Mouse (Mus musculus): ENCODE results near the gene Csad. TPM values are rescaled to one million over a fixed set of nuclear protein-coding genes. Genes with fewer than 3 reads are reported as not detected.
"Not testable (repeated sequence)": the region's sequence is repeated elsewhere in the genome, so short reads cannot be mapped to it uniquely, and the experiment has no call there.

Csad gene
- polyA plus RNA-seq, 1 experiment, result 21.1 TPM

- 41% methylated on average over 3 of the region's 3 CpGs for WGBS
- H3K4me1 ChIP-seq (ENCODE audit: control insufficient read depth, insufficient read depth, insufficient read length, low read length), result peaks cover 10% of the 10 kb centered on the region; the same call in 1 of the 2 replicates
- no peak for TF ChIP-seq CTCF (IDR thresholded peaks at IDR 0.05; ENCODE audit: extremely low read depth, insufficient read length, insufficient replicate concordance, low read depth, low read length)
- TF ChIP-seq POLR2A (IDR thresholded peaks at IDR 0.05; ENCODE audit: low read depth, low read length), result no peak
- no peaks in the 10 kb centered on the region for H3K27me3 ChIP-seq (ENCODE audit: control insufficient read depth, insufficient read depth, low read length)
- H3K36me3 ChIP-seq (ENCODE audit: control insufficient read depth, insufficient read depth, low read length), result peaks cover 28% of the 10 kb centered on the region
- H3K4me3 ChIP-seq (ENCODE audit: low read depth, low read length), result no peak overlapping the region
- H3K27ac ChIP-seq (ENCODE audit: insufficient read depth, low read depth, low read length), result no peak overlapping the region
These were observed 40.4 kb downstream of the Csad start for GRCm38 (mm10) chr15:102163900-102164693.

DNA sequence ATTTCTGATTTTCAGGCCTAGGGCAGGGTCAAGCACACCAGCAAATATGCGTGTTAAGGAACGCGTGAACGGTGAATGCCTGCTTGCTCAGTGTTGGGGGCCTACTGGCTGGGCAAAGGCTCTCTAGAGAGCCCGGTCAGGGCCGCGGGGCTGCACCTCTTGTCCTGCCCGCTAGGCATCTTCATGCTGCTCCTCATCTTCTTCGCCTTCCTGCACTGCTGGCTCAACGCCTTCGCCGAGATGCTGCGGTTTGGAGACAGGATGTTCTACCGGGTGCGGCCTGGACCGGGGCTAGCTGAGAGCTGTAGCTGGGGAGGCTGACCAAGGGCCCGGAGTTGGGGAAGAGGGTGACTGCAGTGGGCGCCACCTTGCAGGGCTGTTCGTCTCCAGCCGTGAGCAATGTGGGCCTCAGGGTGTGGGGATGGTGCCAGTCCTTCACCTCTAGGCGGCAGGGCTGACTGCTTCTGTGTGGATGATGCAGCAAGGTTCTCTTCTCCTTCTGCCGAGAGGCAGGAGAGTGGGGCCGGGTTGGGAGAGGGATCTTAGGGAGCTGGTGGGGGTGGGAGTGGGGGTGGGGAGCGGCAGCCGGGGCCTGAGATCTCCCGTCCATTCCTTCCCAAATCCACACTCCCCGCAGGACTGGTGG, 44.0 kb downstream of the Csad start:
- peaks cover 3% of the 10 kb centered on the region; the same call in 1 of the 2 replicates for H3K4me1 ChIP-seq (ENCODE audit: control insufficient read depth, insufficient read depth, insufficient read length, low read length)
- H3K27ac ChIP-seq (ENCODE audit: insufficient read depth, low read depth, low read length), result no peak overlapping the region
- 84% methylated on average over 27 of the region's 27 CpGs for WGBS
- H3K36me3 ChIP-seq (ENCODE audit: control insufficient read depth, insufficient read depth, low read length), result peaks cover 59% of the 10 kb centered on the region
- TF ChIP-seq CTCF (IDR thresholded peaks at IDR 0.05; ENCODE audit: extremely low read depth, insufficient read length, insufficient replicate concordance, low read depth, low read length) (no peak), POLR2A (IDR thresholded peaks at IDR 0.05; ENCODE audit: low read depth, low read length) (no peak)
- H3K27me3 ChIP-seq (ENCODE audit: control insufficient read depth, insufficient read depth, low read length), result no peaks in the 10 kb centered on the region
- H3K4me3 ChIP-seq (ENCODE audit: low read depth, low read length), result no peak overlapping the region

DNA sequence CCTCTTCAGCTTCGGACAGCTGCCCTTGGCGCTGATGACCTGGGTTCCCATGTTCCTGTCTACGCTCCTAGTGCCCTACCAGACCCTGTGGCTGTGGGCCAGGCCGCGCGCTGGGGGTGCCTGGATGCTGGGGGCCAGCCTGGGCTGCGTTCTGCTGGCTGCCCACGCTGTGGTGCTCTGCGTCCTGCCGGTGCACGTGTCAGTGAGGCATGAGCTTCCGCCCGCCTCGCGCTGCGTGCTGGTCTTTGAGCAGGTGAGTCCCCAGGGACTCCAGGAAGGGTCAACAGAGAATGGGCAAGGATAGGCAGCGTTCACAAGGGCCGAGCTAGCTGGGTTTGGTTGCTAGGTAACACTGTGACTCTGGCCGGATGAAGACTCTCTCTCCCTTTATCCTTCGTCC, 47.7 kb downstream of the Csad start:
- TF ChIP-seq CTCF (IDR thresholded peaks at IDR 0.05; ENCODE audit: extremely low read depth, insufficient read length, insufficient replicate concordance, low read depth, low read length), result no peak
- H3K27ac ChIP-seq (ENCODE audit: insufficient read depth, low read depth, low read length), result no peak overlapping the region
- H3K4me3 ChIP-seq (ENCODE audit: low read depth, low read length), result no peak overlapping the region
- H3K36me3 ChIP-seq (ENCODE audit: control insufficient read depth, insufficient read depth, low read length), result peaks cover 60% of the 10 kb centered on the region
- no peaks in the 10 kb centered on the region for H3K27me3 ChIP-seq (ENCODE audit: control insufficient read depth, insufficient read depth, low read length)
- WGBS, result 73% methylated on average over 20 of the region's 20 CpGs
- H3K4me1 ChIP-seq (ENCODE audit: control insufficient read depth, insufficient read depth, insufficient read length, low read length), result peaks cover 9% of the 10 kb centered on the region

DNA sequence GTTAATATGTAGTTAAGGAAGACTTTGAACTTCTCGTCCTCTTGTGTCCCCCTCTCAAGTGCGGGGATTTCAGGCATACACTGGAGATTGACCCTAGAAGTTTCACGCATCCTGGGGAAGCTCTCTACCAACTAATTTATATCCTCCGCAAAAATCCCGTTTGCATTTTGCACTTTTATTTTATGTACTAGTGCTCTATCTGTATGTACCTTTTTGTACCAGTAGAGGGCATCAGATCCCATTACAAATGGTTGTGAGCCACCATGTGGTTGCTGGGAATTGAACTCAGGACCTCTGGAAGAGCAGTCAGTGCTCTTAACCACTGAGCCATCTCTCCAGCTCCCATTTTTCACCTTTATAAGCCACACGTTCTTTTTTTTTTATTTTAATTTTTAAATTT, 49.5 kb downstream of the Csad start:
- WGBS, result 95% methylated on average over 6 of the region's 6 CpGs
- H3K36me3 ChIP-seq (ENCODE audit: control insufficient read depth, insufficient read depth, low read length), result peaks cover 45% of the 10 kb centered on the region

GRCm38 (mm10) chr15:102152646-102153045, 51.9 kb downstream of the Csad start:
- Histone ChIP-seq H3K4me3 (ENCODE audit: low read depth, low read length) (no peak overlapping the region), H3K27ac (ENCODE audit: insufficient read depth, low read depth, low read length) (no peak overlapping the region), H3K36me3 (ENCODE audit: control insufficient read depth, insufficient read depth, low read length) (peaks cover 27% of the 10 kb centered on the region), H3K27me3 (ENCODE audit: control insufficient read depth, insufficient read depth, low read length) (no peaks in the 10 kb centered on the region), H3K4me1 (ENCODE audit: control insufficient read depth, insufficient read depth, insufficient read length, low read length) (peaks cover 17% of the 10 kb centered on the region)
- no peak for TF ChIP-seq CTCF (IDR thresholded peaks at IDR 0.05; ENCODE audit: extremely low read depth, insufficient read length, insufficient replicate concordance, low read depth, low read length)
- TF ChIP-seq POLR2A (IDR thresholded peaks at IDR 0.05; ENCODE audit: low read depth, low read length), result no peak
- WGBS, result 44% methylated on average over 4 of the region's 4 CpGs

More for the DNA sequence above, 49.5 kb downstream of the Csad start:
- H3K27me3 ChIP-seq (ENCODE audit: control insufficient read depth, insufficient read depth, low read length); H3K4me1 ChIP-seq (ENCODE audit: control insufficient read depth, insufficient read depth, insufficient read length, low read length); H3K4me3 ChIP-seq (ENCODE audit: low read depth, low read length); H3K27ac ChIP-seq (ENCODE audit: insufficient read depth, low read depth, low read length): not testable (repeated sequence)

DNA sequence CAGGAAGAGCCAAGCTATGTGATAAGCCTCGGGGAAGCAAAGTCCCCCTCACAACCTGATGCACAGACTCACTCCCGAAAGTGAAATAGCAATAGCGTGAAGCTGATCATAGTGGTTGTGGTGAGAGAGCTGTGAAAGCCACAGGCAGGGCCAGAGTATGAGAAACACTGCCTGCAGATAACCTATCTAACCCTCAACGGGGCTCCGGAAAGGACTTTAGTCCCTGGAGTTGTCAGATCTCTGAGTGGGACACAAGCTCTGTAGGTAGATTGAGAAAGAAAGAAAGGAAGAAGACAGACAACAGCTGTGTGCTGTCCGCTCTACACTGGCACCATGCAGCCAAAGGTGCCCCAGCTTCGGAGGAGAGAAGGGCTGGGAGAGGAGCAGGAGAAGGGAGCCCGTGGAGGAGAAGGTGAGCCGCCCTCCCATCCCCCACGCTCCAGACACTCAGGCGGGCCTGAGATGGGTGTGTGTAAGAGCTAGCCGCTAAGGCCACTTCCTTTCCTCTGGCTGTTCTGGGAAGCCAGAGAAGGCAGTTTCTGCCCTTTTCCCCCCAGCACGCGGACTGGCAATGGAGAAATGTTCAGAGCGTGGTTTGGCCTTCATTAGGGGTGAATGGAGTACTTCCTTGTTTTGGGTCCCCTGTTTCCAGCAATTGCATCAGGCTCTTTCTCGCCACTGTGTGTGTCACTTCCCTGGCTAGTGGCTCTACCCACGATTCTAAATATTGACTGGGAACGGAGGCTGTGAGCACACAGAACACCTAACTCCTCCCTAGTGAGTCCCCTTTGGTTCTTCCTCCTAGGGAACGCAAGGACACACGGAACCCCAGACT, 54.0 kb downstream of the Csad start, which contains the start of gene Soat2:
Gene Soat2, plus strand, starts transcription at position 226 of the 835 bp plus-strand sequence.
- Histone ChIP-seq H3K4me1 (ENCODE audit: control insufficient read depth, insufficient read depth, insufficient read length, low read length) (peaks cover 14% of the 10 kb centered on the region), H3K27ac (ENCODE audit: insufficient read depth, low read depth, low read length) (peak within 1 kb of the TSS; percentile 98), H3K4me3 (ENCODE audit: low read depth, low read length) (peak within 1 kb of the TSS; percentile 68), H3K27me3 (ENCODE audit: control insufficient read depth, insufficient read depth, low read length) (no peaks in the 10 kb centered on the region), H3K36me3 (ENCODE audit: control insufficient read depth, insufficient read depth, low read length) (peaks cover 10% of the 10 kb centered on the region)
- 11% methylated on average over 20 of the region's 20 CpGs for WGBS
- 0 out of 2 replicates have a peak, but pooled peaks have one; percentile 11 for TF ChIP-seq POLR2A (IDR thresholded peaks at IDR 0.05; ENCODE audit: low read depth, low read length)
- no peak for TF ChIP-seq CTCF (IDR thresholded peaks at IDR 0.05; ENCODE audit: extremely low read depth, insufficient read length, insufficient replicate concordance, low read depth, low read length)

Measured in small intestine, adult 2 months (tissue).